Mouse (Mus musculus) kidney, adult 2 months (tissue): ENCODE measurements around the gene Myo1c. TPM values are rescaled to one million over a fixed set of nuclear protein-coding genes. Genes with fewer than 3 reads are reported as not detected.
A peak's percentile ranks its signal among the peaks of the same experiment; 100 is the strongest.

Experiments
- DNase-seq: peaks from one replicate; pipeline ENCODE4 v3.0.0; 2021
- H3K27ac ChIP-seq: fragments of 200-500 bp; 2 replicates; pipeline ENCODE4 v1.5.1; 2012; ENCODE audit warnings: low read depth, low read length, control low read depth, inconsistent platforms; ENCODE audit not compliant: insufficient read depth
- H3K27me3 ChIP-seq: fragments of 200-500 bp; replicated peaks from 2 replicates; pipeline ENCODE4 v1.6.1; 2012; ENCODE audit warnings: mild to moderate bottlenecking, moderate library complexity, low read length, inconsistent platforms; ENCODE audit not compliant: control insufficient read depth, insufficient read depth
- H3K36me3 ChIP-seq: fragments of 200-500 bp; 2 replicates; pipeline ENCODE4 v1.6.1; 2012; ENCODE audit warnings: mild to moderate bottlenecking, moderate library complexity, low read length, inconsistent platforms; ENCODE audit not compliant: control insufficient read depth, insufficient read depth
- H3K4me1 ChIP-seq: fragments of 200-500 bp; 2 replicates; pipeline ENCODE4 v1.6.1; 2011; ENCODE audit warnings: low read length; ENCODE audit not compliant: control insufficient read depth, insufficient read depth
- H3K4me3 ChIP-seq: fragments of 200-500 bp; 2 replicates; pipeline ENCODE4 v1.5.1; 2011; ENCODE audit warnings: mild to moderate bottlenecking, low read depth, low read length, control low read depth; ENCODE audit not compliant: insufficient read depth
- CTCF ChIP-seq: fragments of 200-500 bp; conservative IDR thresholded peaks from 2 replicates; pipeline ENCODE4 v1.5.1; 2011; ENCODE audit warnings: low read depth, mild to moderate bottlenecking, control low read depth, low read length, moderate library complexity, mixed read lengths; ENCODE audit not compliant: insufficient read depth, insufficient read length
- POLR2A ChIP-seq: fragments of 200-500 bp; IDR thresholded peaks from one replicate; pipeline ENCODE4 v1.6.1; 2011; ENCODE audit warnings: low read depth, low read length, control low read depth
- WGBS: fragments of 180-500 bp; shearing (Covaris S2); methylation state at CpG from one replicate; pipeline ENCODE4 v1.1.7; 2018; 5-methylcytosine and 5-hydroxymethylcytosine counted together
- polyA plus RNA-seq: library from polyadenylated mRNA; depleted of rRNA; stranded (reverse); fragments of >200 nt; gene quantifications from 2 replicates; pipeline ENCODE4 v1.2.3, GENCODE M21; 2012

Gene Myo1c
- polyA plus RNA-seq, 1 experiment = 88.9 TPM

DNA sequence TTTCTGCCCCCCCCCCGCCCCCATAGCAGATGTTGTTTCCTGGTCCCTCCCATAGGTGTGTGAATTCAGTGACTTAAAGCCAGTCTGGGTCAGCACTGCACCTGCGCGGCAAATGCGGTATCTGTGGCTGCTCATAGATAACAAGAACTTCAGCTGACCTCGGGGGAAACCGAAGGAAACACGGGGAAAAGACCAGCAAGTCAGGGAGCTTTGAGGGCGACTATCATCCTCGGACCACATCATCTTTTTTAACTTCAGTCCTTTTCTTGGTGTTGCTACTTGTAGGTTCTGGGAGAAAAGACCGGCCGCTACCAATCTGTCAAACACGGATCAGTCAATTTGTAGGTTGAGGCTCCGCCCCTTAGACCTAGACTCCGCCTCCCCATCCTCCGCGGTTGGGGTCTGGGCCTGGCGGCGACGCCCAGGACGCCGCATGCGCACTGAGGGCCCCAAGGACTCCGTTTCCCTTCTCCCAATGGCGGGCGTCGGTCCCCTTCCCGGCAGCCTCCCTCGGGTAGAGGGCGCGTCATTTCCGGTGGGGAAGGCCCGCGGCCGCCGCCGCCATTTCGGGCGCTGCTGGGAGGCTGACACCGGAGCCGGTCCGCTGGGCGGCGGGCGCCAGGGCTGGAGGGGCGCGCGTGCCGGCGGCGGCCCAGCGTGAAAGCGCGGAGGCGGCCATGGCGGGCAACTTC is 28.6 kb downstream of the Myo1c start, which contains the start of gene Crk:
Gene Crk, plus strand, starts transcription at position 513 of the 692 bp plus-strand sequence.
- peak; percentile 40 for TF ChIP-seq POLR2A
- no peak for TF ChIP-seq CTCF
- DNase-seq = peak; percentile 99
- H3K27me3 ChIP-seq = no peaks in the 10 kb centered on the region
- H3K4me1 ChIP-seq = peaks cover 12% of the 10 kb centered on the region; the same call in 1 of the 2 replicates
- H3K36me3 ChIP-seq = no peaks in the 10 kb centered on the region
- WGBS = under 1% methylated on average over 55 of the region's 55 CpGs
- H3K4me3 ChIP-seq = peak within 1 kb of the TSS; percentile 90
- H3K27ac ChIP-seq = peak within 1 kb of the TSS; percentile 84

DNA sequence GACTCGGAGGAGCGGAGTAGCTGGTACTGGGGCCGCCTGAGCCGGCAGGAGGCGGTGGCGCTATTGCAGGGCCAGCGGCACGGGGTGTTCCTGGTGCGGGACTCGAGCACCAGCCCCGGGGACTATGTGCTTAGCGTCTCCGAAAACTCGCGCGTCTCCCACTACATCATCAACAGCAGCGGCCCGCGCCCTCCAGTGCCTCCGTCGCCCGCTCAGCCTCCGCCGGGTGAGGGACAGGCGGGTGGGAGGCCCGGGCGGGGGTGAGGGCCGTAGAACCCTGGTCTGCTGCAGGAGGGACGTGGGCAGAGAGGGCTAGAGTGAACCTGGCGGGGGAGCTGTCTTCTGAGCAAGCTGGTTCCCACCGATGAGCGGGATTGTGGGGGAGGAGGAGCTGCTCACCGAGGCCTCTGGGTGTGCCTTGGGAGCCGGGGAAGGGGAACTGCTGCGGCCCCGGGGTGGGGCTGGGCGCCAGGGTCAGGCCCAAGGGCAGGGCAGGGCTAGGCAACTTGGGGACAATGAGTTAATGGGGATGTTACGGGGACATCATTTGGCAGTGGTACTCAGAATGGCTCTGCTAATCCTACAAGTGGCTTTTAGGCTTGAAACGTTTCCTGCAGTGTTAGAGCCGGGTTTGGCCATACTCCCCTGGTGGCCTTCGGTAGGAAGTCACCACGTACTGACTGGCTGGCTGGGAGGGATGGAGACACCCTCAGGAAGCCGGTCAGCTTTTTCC is 29.3 kb downstream of the Myo1c start:
- no peaks in the 10 kb centered on the region for H3K27me3 ChIP-seq
- peak; percentile 78 for DNase-seq
- TF ChIP-seq POLR2A (no peak), CTCF (peak; percentile 54)
- under 1% methylated on average over 43 of the region's 43 CpGs for WGBS
- H3K4me1 ChIP-seq = peaks cover 12% of the 10 kb centered on the region; the same call in 1 of the 2 replicates
- peak overlapping the region; percentile 84 for H3K27ac ChIP-seq
- H3K4me3 ChIP-seq = peak overlapping the region; percentile 90
- H3K36me3 ChIP-seq = no peaks in the 10 kb centered on the region

DNA sequence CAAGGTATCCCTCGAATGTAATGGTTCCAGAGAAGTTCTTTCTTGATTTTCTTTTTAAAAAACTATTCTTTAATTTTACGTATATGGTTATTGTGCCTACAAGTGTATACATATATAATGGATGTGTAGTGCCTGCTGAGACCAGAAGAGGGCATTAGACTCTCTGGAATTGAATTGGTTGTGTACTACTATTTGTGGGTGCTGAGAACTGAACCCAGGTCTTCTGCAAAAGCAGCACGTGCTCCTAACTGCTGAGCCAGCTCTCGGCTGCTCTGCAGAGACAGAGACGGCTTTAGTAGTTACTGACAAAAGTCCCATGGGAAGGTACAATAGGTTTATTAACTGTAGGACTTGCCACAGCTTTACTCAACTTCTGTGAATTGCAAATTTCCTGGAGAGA is 34.2 kb downstream of the Myo1c start:
- no peaks in the 10 kb centered on the region for H3K36me3 ChIP-seq
- DNase-seq = no peak
- no peak overlapping the region for H3K27ac ChIP-seq
- no peak overlapping the region for H3K4me3 ChIP-seq
- TF ChIP-seq CTCF = no peak
- TF ChIP-seq POLR2A = no peak
- H3K4me1 ChIP-seq = peaks cover 24% of the 10 kb centered on the region
- WGBS = 91% methylated on average over 5 of the region's 5 CpGs
- H3K27me3 ChIP-seq = no peaks in the 10 kb centered on the region

DNA sequence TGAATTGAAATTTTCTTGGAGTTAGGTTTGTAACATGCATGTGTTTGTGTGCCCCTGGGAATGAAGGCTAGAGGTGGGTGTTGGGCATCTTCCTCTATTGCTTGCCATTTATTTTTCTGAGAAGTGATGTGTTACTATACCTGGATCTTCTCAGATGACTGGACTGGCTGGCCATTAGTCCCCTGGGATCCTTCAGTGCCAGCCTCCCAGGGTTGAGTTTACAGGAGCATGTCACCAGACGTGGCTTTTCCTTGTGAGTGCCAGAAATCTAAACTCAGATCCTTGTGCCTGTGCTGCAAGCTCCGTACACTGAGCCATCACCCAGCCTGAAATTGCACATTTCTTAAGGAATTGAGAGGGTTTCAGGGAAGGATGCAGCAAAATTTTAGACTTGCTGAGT is 34.7 kb downstream of the Myo1c start:
- DNase-seq = no peak
- Histone ChIP-seq H3K27ac (no peak overlapping the region), H3K36me3 (no peaks in the 10 kb centered on the region), H3K27me3 (no peaks in the 10 kb centered on the region), H3K4me1 (peaks cover 24% of the 10 kb centered on the region), H3K4me3 (no peak overlapping the region)
- no peak for TF ChIP-seq CTCF
- no peak for TF ChIP-seq POLR2A
- WGBS = 37% methylated on average over 2 of the region's 2 CpGs

DNA sequence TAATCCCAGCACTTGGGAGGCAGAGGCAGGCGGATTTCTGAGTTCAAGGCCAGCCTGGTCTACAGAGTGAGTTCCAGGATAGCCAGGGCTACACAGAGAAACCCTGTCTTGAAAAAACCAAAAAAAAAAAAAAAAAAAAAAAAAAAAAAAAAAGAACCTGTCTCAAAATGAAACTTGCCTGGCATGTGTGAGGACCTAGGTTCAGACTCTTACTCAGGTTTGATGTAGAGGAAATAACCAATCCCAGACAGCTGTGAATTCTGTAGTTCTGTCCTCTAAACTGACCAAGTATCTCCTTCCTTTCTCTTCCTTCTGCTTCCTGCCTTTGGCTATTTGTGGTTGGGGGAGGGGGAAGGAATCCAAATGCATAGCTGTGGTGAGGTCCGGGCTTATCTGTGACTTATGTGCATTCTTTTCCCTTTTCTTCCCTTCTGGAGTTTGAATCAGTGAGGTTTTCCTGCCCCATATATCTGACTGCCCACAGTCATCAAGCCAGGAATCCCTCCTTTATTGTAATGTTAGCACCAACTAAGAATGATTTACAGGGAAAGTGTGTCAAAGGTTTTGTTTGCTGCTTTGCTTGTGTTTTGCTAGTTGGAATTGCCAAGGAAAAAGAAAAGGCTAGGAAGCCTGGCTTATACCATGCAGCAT is 37.2 kb downstream of the Myo1c start:
- no peak for TF ChIP-seq POLR2A
- TF ChIP-seq CTCF = no peak
- DNase-seq = peak; percentile 60
- Histone ChIP-seq H3K27ac (peak overlapping the region; percentile 77), H3K4me1 (peaks cover 15% of the 10 kb centered on the region), H3K27me3 (no peaks in the 10 kb centered on the region), H3K4me3 (no peak overlapping the region), H3K36me3 (peaks cover under 1% of the 10 kb centered on the region; the same call in 1 of the 2 replicates)
- 47% methylated on average over 2 of the region's 2 CpGs for WGBS

DNA sequence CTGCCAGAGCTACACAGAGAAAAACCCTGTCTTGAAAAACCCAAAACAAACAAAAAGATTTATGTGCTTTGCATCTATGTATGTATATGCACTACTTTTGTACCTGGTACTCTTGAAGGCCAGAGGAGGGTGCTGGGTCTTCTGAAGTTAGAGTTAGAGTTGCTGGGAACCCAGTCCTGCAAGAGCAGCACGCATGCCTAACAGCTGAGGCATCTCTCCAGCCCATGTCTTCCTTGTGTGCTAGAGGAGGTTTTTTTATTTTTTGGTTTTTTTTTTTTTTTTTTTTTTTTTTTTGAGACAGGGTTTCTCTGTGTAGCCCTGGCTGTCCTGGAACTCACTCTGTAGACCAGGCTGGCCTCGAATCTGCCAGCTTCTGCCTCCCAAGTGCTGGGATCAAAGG is 37.8 kb downstream of the Myo1c start:
- WGBS = 54% methylated on average over 2 of the region's 2 CpGs
- Histone ChIP-seq H3K4me1 (peaks cover 15% of the 10 kb centered on the region), H3K36me3 (peaks cover 2% of the 10 kb centered on the region; the same call in 1 of the 2 replicates), H3K27ac (peak overlapping the region; percentile 77), H3K4me3 (no peak overlapping the region), H3K27me3 (no peaks in the 10 kb centered on the region)
- DNase-seq = no peak
- TF ChIP-seq CTCF (no peak), POLR2A (no peak)

DNA sequence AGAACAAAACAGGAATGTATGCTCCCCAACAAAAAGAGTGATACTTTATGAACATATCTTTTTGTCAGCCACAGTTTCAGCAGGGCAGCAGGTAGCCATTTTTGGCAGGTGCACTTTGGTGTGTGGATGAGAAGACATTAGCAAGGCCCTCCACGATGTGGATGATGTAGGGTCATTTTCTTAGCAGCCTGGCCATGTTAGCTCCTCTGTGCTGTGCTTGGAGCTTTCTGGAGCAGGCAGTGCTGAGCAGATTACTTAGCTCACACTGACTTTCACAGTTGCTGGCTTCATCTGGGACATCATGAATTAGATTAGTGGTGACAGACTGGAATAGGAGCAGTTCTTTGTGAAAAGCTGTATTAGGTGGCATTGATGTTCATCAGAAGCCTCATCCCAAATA is 39.7 kb downstream of the Myo1c start:
- TF ChIP-seq CTCF = no peak
- TF ChIP-seq POLR2A = no peak
- Histone ChIP-seq H3K27ac (no peak overlapping the region), H3K27me3 (no peaks in the 10 kb centered on the region), H3K4me1 (peaks cover 15% of the 10 kb centered on the region), H3K36me3 (peaks cover 2% of the 10 kb centered on the region; the same call in 1 of the 2 replicates), H3K4me3 (no peak overlapping the region)
- DNase-seq = no peak
- WGBS = 70% methylated on average over 1 of the region's 1 CpGs
